Mouse (Mus musculus): ENCODE data around the gene Fasn.
"Not testable (repeated sequence)": the region's sequence is repeated elsewhere in the genome, so short reads cannot be mapped to it uniquely, and the experiment has no call there.

Gene Fasn

DNA sequence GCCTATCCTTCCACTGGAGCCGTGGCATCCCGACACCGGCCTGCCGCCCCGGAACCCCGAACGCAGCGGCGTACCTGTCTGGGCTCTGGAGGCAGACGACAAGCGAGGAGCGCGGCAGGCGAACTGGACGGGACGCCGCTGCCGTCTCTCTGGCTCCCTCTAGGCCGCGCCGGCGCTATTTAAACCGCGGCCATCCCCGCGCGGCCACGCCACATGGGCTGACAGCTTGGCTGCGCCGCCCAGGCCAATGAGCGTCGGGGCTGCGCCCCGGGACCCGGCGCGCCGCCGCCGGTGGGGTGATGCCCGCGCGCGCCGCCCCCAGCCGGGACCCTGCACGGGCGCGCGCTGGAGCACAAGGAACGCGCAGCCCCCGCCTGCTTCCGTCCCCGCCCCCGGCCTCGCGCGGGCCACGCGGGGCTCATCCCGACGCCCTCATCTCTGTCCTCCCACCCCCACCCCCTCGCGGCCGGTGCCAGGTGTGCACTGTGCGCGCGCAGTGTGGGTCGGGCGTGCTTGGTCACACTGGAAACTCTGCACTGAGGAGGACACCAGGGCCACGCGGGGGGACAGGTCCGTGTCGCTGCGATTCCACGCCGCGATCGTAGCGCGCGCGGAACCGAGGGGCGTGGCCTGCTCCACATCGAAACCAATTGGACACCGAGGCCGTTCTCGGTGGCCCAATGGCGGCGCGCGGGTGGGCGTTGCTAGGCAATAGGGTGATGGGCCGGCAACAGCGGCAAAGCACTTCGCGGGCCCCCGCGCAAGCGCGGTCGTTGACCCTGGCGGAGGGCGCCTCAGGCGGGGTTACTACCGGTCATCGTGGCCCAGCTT is at the start of gene Fasn:
TSS of gene Fasn (minus strand) at position 592 of the 831 bp plus-strand sequence.
- peak; percentile 98 for DNase-seq (ENCODE audit: low spot score in 2 of 2)

DNA sequence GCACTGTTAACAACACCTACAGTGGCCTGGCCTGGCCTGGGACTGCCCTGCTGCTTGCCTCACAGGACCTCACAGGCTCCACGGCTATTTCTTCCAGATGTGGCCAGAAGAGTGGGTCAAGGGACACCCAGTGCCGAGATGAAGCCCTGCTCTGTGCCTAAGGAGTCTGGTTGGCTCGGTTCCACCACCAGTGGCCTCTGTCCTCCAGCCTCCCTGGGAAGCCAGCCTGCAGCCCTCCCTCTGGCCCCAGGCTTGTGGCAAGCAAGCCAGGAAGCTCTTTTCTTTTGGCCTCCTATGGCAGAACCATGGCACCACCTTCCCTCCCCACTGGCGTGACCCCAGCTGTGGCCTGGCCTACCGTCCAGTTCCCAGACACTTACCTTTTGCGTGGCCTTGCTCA is 48.9 kb upstream of the Fasn start:
- no peak for DNase-seq (ENCODE audit: low spot score in 2 of 2)

DNA sequence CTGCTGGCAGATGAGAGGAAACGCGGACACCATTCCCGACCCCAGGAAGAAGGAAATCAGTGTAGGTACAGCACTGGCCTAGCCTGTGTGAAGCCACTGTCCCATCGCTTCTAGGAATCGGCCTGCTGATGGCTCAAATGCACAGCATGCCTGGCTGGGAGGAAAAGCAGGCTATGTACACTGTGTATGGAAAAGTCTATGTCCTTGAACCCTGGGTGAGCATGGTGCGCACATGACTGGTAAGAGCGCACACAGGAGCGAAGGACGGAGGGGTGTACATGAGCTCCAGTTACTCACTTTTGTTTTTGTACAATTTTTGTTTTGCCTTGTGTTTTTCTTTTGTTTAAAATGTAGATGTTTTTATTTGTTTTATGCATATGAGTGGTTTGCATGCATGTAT is 47.2 kb upstream of the Fasn start:
- DNase-seq (ENCODE audit: low spot score in 2 of 2) = no peak

DNA sequence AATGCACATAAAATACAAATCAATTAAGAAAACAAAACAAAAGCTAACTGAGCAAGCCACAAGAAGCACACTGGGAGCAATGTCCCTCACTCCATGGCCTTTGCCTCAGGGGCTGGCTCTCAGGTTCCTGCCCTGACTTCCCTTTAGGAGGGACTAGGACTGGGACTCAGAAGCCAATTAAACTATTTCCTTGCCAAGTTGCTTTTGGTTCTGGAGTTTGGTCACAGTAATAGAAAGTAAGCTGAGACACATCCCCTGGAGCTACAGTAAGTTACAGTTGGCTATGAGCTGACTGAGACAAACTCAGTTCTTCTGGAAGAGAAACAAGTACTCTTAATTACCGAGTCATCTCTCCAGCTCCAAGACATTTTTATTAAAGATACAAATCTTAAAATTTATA is 41.5 kb upstream of the Fasn start:
- no peak for DNase-seq (ENCODE audit: low spot score in 2 of 2)

DNA sequence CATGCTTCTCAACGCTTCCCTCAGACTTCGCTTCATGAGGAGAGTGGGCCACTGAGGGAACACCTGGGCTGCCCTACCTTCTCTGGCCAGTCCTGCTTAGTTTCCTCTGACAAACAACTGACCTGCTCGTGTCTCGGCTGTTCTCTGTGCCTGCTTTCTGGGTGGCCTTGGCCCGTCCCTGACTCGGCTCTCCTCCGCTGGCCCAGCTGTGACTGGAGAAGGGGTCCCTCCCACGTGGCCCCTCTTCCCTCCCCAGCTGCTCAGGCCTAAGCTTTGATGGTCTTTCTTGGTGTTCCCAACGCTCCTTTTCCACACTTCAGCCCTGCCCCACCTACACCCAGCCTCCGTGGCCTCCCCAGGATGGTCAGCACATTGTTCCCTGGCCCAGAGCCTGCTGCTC is 38.5 kb upstream of the Fasn start:
- DNase-seq (ENCODE audit: low spot score in 2 of 2) = no peak

DNA sequence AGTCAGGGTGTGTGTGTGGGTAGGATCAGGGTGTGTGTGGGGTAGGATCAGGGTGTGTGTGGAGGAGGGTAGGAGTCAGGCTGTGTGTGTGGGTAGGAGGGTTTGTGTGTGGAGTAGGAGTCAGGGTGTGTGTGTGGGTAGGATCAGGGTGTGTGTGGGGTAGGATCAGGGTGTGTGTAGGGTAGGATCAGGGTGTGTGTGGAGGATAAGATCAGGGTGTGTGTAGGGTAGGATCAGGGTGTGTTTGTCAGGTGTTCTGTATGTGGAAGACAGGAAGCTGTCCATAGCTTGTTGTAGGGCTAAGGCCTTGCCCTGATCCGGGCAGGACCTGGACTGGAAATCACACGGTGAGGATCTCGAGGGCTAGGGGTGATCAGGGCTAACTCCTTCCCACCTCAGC is 31.6 kb upstream of the Fasn start:
- DNase-seq (ENCODE audit: low spot score in 2 of 2) = not testable (repeated sequence)

DNA sequence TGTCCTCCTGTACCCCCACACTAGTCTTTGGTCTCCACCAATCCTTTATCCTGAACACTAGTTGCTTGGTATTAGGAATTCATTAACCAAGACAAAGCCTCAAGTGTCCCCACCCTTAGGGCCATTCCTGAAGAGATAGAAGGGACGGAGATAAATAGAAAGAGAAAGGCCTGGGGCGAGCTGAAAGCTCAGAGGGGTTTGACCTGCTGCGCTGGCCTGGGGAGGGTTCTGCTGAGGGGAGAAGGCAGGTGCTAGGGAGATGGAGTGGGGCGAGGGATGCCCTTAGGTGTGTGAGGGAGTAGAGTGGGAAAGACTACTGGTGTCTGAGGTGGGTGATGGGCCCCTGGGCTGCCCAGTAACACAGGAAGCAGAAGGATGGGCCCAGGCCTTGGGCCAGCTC is 29.4 kb upstream of the Fasn start:
- DNase-seq (ENCODE audit: low spot score in 2 of 2) = no peak

DNA sequence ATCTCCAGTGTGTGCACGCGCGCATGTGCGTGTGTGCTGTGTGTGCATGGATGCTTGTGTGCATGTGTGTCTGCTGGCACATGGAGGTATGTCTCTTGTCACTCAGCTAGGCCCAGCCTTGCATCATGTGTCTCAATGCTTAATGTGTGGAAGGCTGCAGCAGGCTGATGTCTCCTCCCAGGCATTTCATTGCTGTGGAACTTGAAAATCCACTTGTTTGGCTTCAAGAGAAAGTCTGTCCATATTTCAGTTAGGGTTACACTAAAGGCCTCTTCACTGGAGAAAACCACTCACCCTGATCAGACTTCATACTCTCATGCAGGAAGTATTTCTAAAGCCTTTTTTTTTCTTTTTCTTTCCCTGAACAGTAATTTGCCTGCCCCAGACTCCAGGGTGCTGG is 28.8 kb upstream of the Fasn start:
- no peak for DNase-seq (ENCODE audit: low spot score in 2 of 2)

DNA sequence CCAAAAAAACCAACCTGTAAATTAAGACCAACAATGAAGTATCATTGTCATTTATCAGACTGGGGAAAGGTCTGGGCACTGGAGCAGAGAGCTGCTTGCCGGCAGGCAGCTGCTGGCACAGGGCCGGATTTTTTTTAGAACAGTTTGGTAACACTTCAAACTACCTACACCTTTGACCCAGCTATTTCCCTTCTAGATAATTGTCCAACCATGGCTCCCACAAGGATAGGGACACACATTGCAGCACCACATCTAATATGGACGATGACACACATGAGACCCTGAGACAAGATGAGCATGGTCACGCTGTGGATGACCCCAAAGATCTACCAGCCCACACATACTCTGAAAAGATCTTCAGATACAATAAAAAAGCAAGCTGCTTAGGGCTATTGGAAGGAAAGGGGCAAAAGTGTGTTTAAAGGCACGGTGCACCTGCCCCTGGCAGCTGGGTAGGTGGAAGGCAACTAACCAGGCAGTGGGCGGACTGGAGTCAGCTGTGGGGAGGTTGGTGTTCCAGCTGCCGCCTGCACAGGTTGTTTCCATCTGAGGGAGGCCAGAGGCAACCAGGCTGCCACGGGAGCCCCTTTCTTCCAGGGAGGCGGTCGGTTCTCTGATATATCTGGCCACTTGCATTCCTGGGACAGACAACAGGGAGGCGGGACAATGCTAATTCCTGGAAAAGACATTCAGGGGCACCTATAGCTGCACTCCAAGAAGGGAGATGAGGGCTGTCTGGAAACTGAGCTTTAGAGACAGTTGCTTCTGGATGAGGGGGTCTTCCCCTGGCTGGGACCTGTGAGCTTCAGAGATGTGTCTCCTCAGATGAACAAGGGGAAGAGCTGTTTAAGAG is 28.0 kb upstream of the Fasn start:
- no peak for DNase-seq (ENCODE audit: low spot score in 2 of 2)

DNA sequence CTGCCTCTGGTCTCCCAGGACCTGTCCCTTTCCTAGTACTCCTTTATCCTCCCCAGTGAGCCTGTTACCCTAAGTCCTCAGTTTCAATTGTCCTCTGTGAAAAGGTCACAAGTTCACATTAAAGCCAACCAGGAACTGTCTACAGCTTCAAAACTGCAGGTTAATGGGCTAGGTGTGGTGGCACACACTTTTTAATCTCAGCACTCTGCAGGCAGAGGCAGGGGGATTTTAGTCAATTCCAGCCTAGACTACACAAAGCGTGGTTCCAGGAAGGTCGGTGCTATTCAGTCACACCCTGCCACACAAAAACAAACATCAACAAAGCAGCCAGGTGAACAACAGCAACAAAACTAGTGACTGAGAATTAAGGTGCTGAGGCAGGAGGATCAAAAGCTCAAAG is 27.2 kb upstream of the Fasn start:
- no peak for DNase-seq (ENCODE audit: low spot score in 2 of 2)

DNA sequence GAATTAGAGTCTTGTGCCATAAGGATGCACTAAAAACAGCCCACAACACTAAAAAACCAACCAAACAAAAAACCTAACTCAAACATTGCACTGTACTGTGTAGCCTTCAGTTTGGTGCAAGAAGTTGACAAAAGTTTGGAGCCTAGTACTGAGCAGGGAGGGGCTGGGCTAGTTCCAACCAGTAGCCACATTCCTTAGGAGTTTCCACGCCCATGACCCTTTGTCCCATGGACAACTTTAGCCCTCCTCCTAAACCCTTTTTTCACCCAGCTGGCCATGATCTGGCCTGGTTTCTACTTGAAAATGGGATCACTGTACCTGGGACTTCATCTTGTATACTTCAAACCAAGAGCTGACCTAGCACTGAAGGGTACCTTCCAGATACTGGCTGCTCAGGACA is 26.8 kb upstream of the Fasn start:
- no peak for DNase-seq (ENCODE audit: low spot score in 2 of 2)

DNA sequence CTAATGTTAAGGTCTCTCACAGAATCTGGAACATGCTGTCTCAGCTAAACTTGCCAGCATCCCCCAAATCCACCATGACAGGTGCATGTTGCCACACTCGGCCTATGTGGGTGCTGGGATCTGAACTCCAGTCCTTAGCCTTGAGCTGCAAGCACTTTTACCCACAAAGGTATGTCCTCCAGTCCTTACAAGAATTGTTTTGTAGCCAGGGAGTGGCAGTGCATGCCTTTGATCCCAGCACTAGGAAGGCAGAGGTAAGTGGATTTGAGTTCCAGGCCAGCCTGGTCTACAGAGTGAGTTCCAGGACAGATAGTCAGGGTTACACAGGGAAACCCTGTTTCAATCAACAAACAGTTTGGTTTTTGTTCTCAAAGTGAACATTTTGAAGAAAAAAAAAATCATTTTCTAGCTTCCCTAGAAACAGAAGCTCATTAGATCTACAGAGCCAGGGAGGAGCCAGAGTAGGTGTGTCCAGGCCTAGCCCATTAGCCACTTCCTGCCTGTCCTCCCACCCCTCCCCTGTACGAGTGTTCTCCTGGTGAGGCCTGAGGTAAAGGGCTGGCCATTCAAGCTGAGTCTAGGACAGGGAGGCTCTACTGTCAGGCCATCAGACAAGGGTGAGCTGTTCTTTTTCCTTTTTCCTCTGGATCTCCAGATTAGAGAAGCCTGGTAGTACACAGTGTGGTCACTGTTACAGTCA is 26.1 kb upstream of the Fasn start:
- DNase-seq (ENCODE audit: low spot score in 2 of 2) = no peak

DNA sequence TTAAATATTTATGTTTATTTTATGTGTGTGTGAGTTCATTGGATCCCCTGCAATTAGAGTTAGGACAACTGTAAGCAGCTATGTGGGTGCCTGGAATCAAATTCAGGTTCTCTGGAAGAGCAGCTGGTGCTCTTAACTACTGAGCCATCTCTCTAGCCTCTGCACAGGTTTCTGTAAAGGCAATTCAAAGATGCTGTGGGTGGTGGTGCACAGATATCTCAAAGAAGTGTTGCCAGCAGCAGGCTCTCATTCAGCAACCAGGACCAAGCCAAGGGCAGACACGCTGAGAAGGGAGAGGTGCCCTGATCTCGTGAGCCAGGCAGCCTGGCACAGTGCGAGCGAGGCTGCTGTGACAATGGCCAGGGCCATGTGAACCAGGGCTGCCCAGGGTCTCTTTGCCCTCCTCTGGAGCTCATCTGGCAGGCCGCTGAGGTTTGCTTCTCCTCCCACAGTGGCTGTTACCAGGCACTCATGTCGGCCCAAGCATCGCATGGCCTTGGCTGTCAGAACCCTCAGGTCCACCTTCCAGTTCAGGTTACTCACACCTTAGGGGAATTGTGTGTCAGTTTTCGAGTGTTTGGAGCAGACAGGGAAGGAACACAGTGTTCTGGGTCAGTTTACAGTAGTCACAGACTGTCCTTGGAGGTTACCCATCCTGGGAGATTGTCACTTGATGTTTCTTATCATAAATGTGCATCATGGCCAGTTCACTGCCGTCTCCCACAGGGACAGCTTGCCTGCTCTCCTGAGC is 22.6 kb upstream of the Fasn start:
- DNase-seq (ENCODE audit: low spot score in 2 of 2) = no peak

DNA sequence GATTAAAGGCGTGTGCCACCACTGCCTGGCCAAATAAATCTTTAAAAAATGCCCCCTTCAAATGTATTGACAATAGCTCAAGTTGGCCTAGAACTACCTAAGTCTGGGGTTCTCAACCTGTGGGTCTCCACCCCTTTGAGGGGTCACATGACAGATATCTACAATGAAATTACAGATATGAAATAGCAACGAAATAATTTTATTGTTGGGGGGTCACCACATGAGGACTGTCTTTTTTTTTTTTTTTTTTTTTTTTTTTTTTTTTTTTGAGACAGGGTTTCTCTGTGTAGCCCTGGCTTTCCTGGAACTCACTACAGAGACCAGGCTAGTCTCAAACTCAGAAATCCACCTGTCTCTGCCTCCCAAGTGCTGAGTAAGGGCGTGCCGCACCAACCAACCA is 20.0 kb upstream of the Fasn start:
- no peak for DNase-seq (ENCODE audit: low spot score in 2 of 2)

DNA sequence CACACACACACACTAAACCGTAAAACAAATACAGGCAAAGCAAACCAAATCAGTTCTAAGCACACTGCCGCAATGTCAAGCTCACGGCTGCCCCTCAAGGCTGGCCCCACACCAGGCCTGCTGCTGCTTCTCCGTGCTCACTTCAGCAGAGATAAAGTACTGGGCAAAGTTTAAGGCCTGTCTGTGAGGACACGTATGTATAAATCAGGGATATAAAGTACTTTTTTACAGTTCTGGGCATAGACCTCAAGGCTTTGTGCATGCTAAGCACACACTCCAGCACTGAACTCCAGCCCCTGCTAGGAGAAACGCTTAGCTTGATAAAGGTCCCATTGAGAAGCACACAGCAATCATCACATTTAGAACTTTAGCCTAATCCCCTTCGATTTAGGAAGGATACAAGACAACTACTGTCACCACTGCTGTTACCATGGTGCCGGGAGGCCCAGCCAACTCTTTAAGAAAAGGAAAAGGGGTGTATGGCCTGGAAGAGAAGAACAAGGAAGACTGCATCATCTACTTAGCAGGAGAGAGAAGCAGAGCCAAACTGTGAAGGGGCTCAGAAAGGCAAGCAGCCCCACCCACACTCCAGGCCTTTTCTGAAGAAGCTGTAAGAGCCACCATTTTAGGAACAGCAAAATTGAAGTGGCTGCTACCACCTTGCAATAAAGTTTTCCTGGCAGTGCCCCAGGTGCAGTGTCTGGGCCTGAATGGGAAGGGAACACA is 9.4 kb upstream of the Fasn start:
- no peak for DNase-seq (ENCODE audit: low spot score in 2 of 2)

DNA sequence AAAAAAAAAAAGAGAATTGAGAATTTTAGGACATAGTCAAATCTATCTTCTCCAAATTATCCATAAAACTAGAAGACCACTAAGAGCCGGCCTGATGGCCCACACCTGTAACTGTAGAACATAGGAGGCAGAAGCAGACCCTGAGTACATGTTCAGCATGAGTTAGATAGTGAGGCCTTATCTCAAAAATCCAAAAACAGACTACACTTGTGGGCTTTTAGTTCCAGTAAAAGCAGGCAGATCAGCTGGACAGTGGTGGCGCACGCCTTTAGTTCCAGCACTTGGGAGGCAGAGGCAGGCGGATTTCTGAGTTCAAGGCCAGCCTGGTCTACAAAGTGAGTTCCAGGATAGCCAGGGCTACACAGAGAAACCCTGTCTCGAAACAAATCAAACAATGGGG is 8.6 kb upstream of the Fasn start:
- DNase-seq (ENCODE audit: low spot score in 2 of 2) = not testable (repeated sequence)

DNA sequence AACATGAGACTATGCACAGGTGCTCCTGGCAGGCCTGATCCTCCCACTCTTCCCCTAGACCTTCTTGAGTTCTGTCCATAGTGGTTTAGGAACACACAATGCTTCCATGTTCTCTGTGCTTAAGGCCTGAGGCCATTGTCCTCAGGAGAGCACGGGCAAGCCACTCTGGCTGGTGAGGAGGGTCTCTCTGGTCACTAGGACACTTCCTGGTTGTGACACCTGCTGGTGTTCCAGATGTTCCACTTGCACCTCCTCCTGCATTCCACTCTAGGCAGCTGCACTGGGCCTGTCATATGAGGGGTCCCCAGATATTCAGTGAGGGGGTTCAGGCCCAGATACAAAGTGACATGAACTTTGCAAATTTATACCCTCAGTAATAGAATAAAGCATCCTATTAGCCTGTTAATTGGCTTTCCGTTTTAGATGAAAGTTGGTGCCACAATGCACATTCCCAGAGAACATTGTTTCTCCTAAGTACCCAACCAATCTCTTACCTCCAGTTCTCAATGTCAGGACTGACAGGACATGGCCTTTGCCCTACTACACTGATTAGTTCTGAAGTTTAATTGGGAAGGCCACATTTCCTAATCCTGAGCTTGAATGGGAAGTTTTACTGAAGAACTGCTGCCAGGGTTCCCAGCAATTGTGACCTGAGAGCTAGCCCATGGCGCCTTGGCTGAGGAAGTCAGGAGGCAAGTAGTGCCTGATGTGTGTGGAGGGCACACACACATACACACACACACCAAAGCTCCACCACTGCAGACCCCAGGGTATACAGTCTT is 7.5 kb upstream of the Fasn start:
- no peak for DNase-seq (ENCODE audit: low spot score in 2 of 2)

DNA sequence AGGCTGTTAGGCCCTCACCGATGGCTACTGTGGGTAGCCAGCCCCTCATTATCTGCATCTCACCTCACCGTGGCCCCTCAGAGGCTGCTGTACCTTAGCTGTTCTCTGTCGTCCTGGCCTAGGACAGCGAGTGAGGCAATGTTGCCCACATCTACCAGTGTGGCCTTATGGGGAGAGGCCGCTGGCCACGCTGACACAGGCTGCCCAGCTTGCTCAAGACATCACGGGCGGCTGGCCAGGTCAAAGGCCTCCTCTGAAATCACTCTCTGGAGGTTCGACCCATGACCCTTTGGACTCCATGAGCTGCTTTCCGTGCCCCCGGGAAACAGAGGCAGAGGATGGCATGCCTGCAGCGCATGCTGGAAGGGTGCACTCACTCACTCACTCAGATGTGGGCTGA is 6.3 kb upstream of the Fasn start:
- DNase-seq (ENCODE audit: low spot score in 2 of 2) = no peak

DNA sequence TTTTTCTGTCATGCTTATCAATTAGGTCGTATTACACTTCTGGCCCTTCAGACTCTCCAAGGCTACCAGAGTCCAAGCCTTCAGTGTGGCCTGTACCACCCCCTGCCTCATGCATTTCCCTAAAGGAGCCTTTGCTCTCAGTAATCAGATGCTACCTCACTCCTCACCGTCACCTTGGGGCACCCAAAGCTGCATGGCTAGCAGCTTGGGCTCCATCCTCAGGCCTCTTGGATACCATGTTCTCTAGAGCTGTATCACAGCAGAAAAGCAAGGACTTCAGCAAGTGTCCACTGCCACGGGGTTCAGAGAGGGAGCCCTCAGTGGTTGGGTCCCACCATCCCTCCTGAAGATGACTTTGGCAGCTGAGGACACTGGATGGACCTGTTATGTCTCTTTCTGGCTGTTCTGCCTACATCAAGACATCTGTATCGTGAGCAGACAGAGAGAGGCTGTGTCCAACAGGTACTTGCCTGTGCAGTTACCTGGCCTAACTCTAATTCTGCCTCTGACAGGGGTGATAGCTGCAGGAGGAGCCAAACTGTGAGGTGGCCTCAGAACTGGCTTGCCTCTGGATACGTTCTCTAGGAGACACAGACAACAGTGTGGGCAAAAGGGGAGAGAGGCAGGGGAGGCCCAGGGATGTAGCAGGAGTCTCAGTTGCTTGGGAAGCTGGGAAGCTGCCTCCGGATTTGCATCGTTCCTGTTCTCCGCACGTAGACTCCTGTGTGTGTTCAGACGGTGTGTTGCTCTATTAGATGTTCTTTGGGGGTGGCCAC is 5.6 kb upstream of the Fasn start:
- DNase-seq (ENCODE audit: low spot score in 2 of 2) = no peak

DNA sequence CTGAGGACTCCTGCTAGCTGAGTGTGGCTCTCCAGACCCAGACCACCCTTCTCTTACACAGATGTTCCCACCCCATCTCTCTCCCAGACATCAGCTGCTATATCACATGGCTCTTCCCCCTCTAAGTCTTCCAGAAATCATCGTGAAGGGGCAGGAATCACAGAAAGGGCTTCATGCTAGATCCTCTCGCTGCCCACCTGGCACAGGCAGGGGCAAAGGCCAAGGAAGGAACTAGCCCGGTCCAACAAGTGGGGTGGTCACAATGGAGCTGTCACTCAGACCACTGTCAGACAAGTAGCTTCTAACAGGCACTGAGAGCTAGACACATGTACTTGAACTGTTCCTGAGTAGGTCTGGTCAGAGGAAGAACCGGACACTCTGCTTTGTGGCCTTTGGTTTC is 4.1 kb upstream of the Fasn start:
- DNase-seq (ENCODE audit: low spot score in 2 of 2) = no peak

Data from frontal cortex, postnatal 10 days (tissue).